Mouse (Mus musculus): ENCODE measurements around the gene Ppp2r5d. TPM values are rescaled to one million over a fixed set of nuclear protein-coding genes. Genes with fewer than 3 reads are reported as not detected.

Gene Ppp2r5d
- polyA plus RNA-seq, 1 experiment from 2014 or later = 56.1 TPM

Other genes starting within 250 kb of the Ppp2r5d start
- 0.07 and 0.14 TPM in 2 replicates for gene Ttbk1, start 217.4 kb downstream of the Ppp2r5d start, polyA plus RNA-seq (2015; fragmentation: Nextera tagmentation; extraction: Ambion mirVana)
- 28.0 and 29.6 TPM in 2 replicates for gene Dnph1, start 208.4 kb downstream of the Ppp2r5d start, polyA plus RNA-seq (2015; fragmentation: Nextera tagmentation; extraction: Ambion mirVana)
- 5.6 and 6.4 TPM in 2 replicates for gene Cul9, start 158.7 kb downstream of the Ppp2r5d start, polyA plus RNA-seq (2015; fragmentation: Nextera tagmentation; extraction: Ambion mirVana)
- gene Srf, start 148.9 kb downstream of the Ppp2r5d start, polyA plus RNA-seq (2015; fragmentation: Nextera tagmentation; extraction: Ambion mirVana) = 11.0 and 12.4 TPM in 2 replicates
- gene Ptk7, start 75.6 kb downstream of the Ppp2r5d start, polyA plus RNA-seq (2015; fragmentation: Nextera tagmentation; extraction: Ambion mirVana) = 37.6 and 46.0 TPM in 2 replicates
- gene Klc4, start 59.1 kb downstream of the Ppp2r5d start, polyA plus RNA-seq (2015; fragmentation: Nextera tagmentation; extraction: Ambion mirVana) = 25.7 and 29.0 TPM in 2 replicates
- 117 and 119 TPM in 2 replicates for gene Mrpl2, start 58.9 kb downstream of the Ppp2r5d start, polyA plus RNA-seq (2015; fragmentation: Nextera tagmentation; extraction: Ambion mirVana)
- 39.8 and 46.0 TPM in 2 replicates for gene Cul7, start 54.8 kb downstream of the Ppp2r5d start, polyA plus RNA-seq (2015; fragmentation: Nextera tagmentation; extraction: Ambion mirVana)
- 39.0 and 39.7 TPM in 2 replicates for gene Rrp36, start 30.8 kb downstream of the Ppp2r5d start, polyA plus RNA-seq (2015; fragmentation: Nextera tagmentation; extraction: Ambion mirVana)
- 109 and 115 TPM in 2 replicates for gene Mea1, start 26.3 kb downstream of the Ppp2r5d start, polyA plus RNA-seq (2015; fragmentation: Nextera tagmentation; extraction: Ambion mirVana)
- 175 and 179 TPM in 2 replicates for gene Klhdc3, start 24.2 kb downstream of the Ppp2r5d start, polyA plus RNA-seq (2015; fragmentation: Nextera tagmentation; extraction: Ambion mirVana)
- gene Pex6, start 6.4 kb upstream of the Ppp2r5d start, polyA plus RNA-seq (2015; fragmentation: Nextera tagmentation; extraction: Ambion mirVana) = 13.3 and 15.1 TPM in 2 replicates
- gene Gnmt, start 24.1 kb upstream of the Ppp2r5d start, polyA plus RNA-seq (2015; fragmentation: Nextera tagmentation; extraction: Ambion mirVana) = 1.8 and 2.5 TPM in 2 replicates
- gene Cnpy3, start 47.1 kb upstream of the Ppp2r5d start, polyA plus RNA-seq (2015; fragmentation: Nextera tagmentation; extraction: Ambion mirVana) = 50.6 and 51.4 TPM in 2 replicates
- 17.0 and 38.9 TPM in 2 replicates for gene Ptcra, start 58.6 kb upstream of the Ppp2r5d start, polyA plus RNA-seq (2015; fragmentation: Nextera tagmentation; extraction: Ambion mirVana)
- gene 2310039H08Rik, start 67.5 kb upstream of the Ppp2r5d start, polyA plus RNA-seq (2015; fragmentation: Nextera tagmentation; extraction: Ambion mirVana) = 52.0 and 55.1 TPM in 2 replicates
- gene Rpl7l1, start 77.6 kb upstream of the Ppp2r5d start, polyA plus RNA-seq (2015; fragmentation: Nextera tagmentation; extraction: Ambion mirVana) = 93.0 and 103 TPM in 2 replicates
- gene Bicral, start 153.4 kb upstream of the Ppp2r5d start, polyA plus RNA-seq (2015; fragmentation: Nextera tagmentation; extraction: Ambion mirVana) = 3.5 and 3.9 TPM in 2 replicates
- 40.3 and 42.9 TPM in 2 replicates for gene Tbcc, start 185.6 kb upstream of the Ppp2r5d start, polyA plus RNA-seq (2015; fragmentation: Nextera tagmentation; extraction: Ambion mirVana)
- not detected in 2 replicates for gene Prph2, start 205.3 kb upstream of the Ppp2r5d start, polyA plus RNA-seq (2015; fragmentation: Nextera tagmentation; extraction: Ambion mirVana)